Comparison of ENCODE assay signal across 13 mouse cellular contexts in the genomic region with DNA sequence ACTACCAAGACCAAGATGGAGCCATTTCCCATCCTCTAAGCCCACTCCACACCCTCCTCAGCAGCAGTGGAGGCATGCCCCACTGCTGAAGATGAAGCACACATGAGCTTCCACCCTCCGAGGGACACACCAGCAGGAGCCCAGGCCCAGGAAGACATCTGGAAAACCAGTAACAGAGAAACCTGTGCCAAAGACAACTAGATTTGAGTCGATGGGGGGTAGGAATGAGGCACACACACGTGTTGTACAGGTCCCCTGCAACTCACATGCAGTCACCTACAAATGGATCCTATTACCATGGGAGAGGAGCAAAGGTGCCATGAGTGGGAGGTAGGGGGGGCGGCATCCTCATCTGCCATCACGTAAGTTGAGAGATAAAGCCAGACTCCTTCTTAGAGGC. TPM values are rescaled to one million over a fixed set of nuclear protein-coding genes. Genes with fewer than 3 reads are reported as not detected.
DNase-seq lines count a peak whose midpoint lies in the region; ATAC-seq and TF ChIP-seq lines count a peak whose summit lies in the region.
"Had no signal": no experiment of that assay in that cellular context is flagged by ENCODE, and none has a peak within 500 bp of the region (broad histone marks: within the 10 kb centered on the region; RNA-seq: fewer than 3 reads in every experiment).

No protein-coding gene starts in this region.

- no peak for DNase-seq in hindbrain, postnatal 0 days (ENCODE audit: low spot score)
- no peak for DNase-seq in lung, postnatal 0 days (ENCODE audit: low spot score)
- no peak for DNase-seq in lung, postnatal 10 days
- no peak for DNase-seq in lung, adult 2 months
- DNase-seq: adrenal gland, postnatal 25 days; cerebellum, adult 11 months had no signal

- H3K9me3 ChIP-seq in hindbrain, postnatal 0 days (ENCODE audit: low read length) = no peaks in the 10 kb centered on the region
- H3K9me3 ChIP-seq in hindbrain, embryonic 16.5 days (ENCODE audit: control insufficient read depth, low read length) = no peaks in the 10 kb centered on the region
- H3K9me3 ChIP-seq in lung, postnatal 0 days (ENCODE audit: low read length) = no peaks in the 10 kb centered on the region
- no peaks in the 10 kb centered on the region for H3K9me3 ChIP-seq in stomach, embryonic 16.5 days (replicated peaks; ENCODE audit: control insufficient read depth, low read length)
- H3K9me3 ChIP-seq: midbrain, embryonic 12.5 days had no signal

- no peak overlapping the region for H3K9ac ChIP-seq in hindbrain, postnatal 0 days (replicated peaks; ENCODE audit: low read length)
- no peak overlapping the region for H3K9ac ChIP-seq in hindbrain, embryonic 16.5 days (ENCODE audit: low read depth, low read length)
- no peak overlapping the region for H3K9ac ChIP-seq in lung, postnatal 0 days (replicated peaks; ENCODE audit: low read depth)
- H3K9ac ChIP-seq in stomach, embryonic 16.5 days (ENCODE audit: low read length) = no peak overlapping the region
- H3K9ac ChIP-seq: lung, embryonic 14.5 days; midbrain, embryonic 12.5 days had no signal

- no peak overlapping the region for H3K4me2 ChIP-seq in hindbrain, postnatal 0 days (ENCODE audit: low read depth, low read length)
- no peak overlapping the region for H3K4me2 ChIP-seq in hindbrain, embryonic 16.5 days (ENCODE audit: low read length)
- no peak overlapping the region for H3K4me2 ChIP-seq in lung, postnatal 0 days (replicated peaks; ENCODE audit: low read depth, low read length)
- H3K4me2 ChIP-seq in stomach, embryonic 16.5 days (ENCODE audit: low read depth, low read length) = no peak overlapping the region
- H3K4me2 ChIP-seq: lung, embryonic 14.5 days; midbrain, embryonic 12.5 days had no signal

- no peaks in the 10 kb centered on the region for H3K36me3 ChIP-seq in hindbrain, postnatal 0 days (ENCODE audit: insufficient read depth, low read length)
- H3K36me3 ChIP-seq in hindbrain, embryonic 16.5 days (ENCODE audit: control insufficient read depth, insufficient read depth, low read length) = no peaks in the 10 kb centered on the region
- H3K36me3 ChIP-seq in lung, postnatal 0 days (ENCODE audit: insufficient read depth, low read length) = no peaks in the 10 kb centered on the region
- no peaks in the 10 kb centered on the region for H3K36me3 ChIP-seq in stomach, embryonic 16.5 days (ENCODE audit: control insufficient read depth, insufficient read depth, low read length)
- H3K36me3 ChIP-seq: midbrain, embryonic 12.5 days had no signal

- H3K4me1 ChIP-seq in hindbrain, postnatal 0 days (ENCODE audit: insufficient read depth, low read length) = peaks cover 41% of the 10 kb centered on the region
- H3K4me1 ChIP-seq in hindbrain, embryonic 16.5 days (ENCODE audit: control insufficient read depth, insufficient read depth, low read depth, low read length) = peaks cover 37% of the 10 kb centered on the region
- peaks cover 76% of the 10 kb centered on the region for H3K4me1 ChIP-seq in lung, postnatal 0 days (ENCODE audit: insufficient read depth, low read depth, low read length)
- H3K4me1 ChIP-seq in brown adipose tissue, adult 24 weeks (ENCODE audit: control insufficient read depth, insufficient read depth, insufficient read length, low read length) = peaks cover 66% of the 10 kb centered on the region
- peaks cover 58% of the 10 kb centered on the region for H3K4me1 ChIP-seq in stomach, embryonic 16.5 days (ENCODE audit: control insufficient read depth, insufficient read depth, low read length)
- peaks cover 80% of the 10 kb centered on the region for H3K4me1 ChIP-seq in lung, adult 2 months (ENCODE audit: control insufficient read depth, insufficient read depth, low read length)

- H3K27ac ChIP-seq in hindbrain, postnatal 0 days = peak overlapping the region; percentile 45; the same call in 1 of the 2 replicates
- no peak overlapping the region for H3K27ac ChIP-seq in hindbrain, embryonic 16.5 days (ENCODE audit: low read depth, low read length)
- H3K27ac ChIP-seq in lung, postnatal 0 days (ENCODE audit: low read length) = peak overlapping the region; percentile 97
- peak overlapping the region; percentile 97 for H3K27ac ChIP-seq in brown adipose tissue, adult 24 weeks (replicated peaks; ENCODE audit: low read depth, low read length)
- peak overlapping the region; percentile 39; the same call in 1 of the 2 replicates for H3K27ac ChIP-seq in stomach, embryonic 16.5 days (ENCODE audit: low read length)
- H3K27ac ChIP-seq: midbrain, embryonic 12.5 days had no signal

- no peaks in the 10 kb centered on the region for H3K27me3 ChIP-seq in hindbrain, postnatal 0 days (ENCODE audit: insufficient read depth, low read length)
- H3K27me3 ChIP-seq in hindbrain, embryonic 16.5 days (replicated peaks; ENCODE audit: control insufficient read depth, insufficient read depth, low read length) = no peaks in the 10 kb centered on the region
- H3K27me3 ChIP-seq in lung, postnatal 0 days (replicated peaks; ENCODE audit: insufficient read depth, low read length) = no peaks in the 10 kb centered on the region
- no peaks in the 10 kb centered on the region for H3K27me3 ChIP-seq in stomach, embryonic 16.5 days (ENCODE audit: control insufficient read depth, insufficient read depth, low read length)
- H3K27me3 ChIP-seq: midbrain, embryonic 12.5 days had no signal

- ATAC-seq in hindbrain, postnatal 0 days = no peak
- ATAC-seq in hindbrain, embryonic 16.5 days = no peak
- ATAC-seq in lung, postnatal 0 days = no peak
- ATAC-seq in stomach, embryonic 16.5 days (ENCODE audit: insufficient read depth, low FRiP score) = no peak

- no peak overlapping the region for H3K4me3 ChIP-seq in hindbrain, postnatal 0 days (ENCODE audit: low read length)
- no peak overlapping the region for H3K4me3 ChIP-seq in hindbrain, embryonic 16.5 days (ENCODE audit: low read length)
- H3K4me3 ChIP-seq in lung, postnatal 0 days (ENCODE audit: low read depth, low read length) = no peak overlapping the region
- no peak overlapping the region for H3K4me3 ChIP-seq in brown adipose tissue, adult 24 weeks (ENCODE audit: insufficient read depth, low read depth, low read length)
- H3K4me3 ChIP-seq in stomach, embryonic 16.5 days (replicated peaks; ENCODE audit: low read length) = no peak overlapping the region
- H3K4me3 ChIP-seq in lung, adult 2 months (replicated peaks; ENCODE audit: extremely low read depth, low read depth, low read length) = no peak overlapping the region
- H3K4me3 ChIP-seq: midbrain, embryonic 12.5 days had no signal

- no peak for TF ChIP-seq POLR2A in lung, adult 2 months (IDR thresholded peaks at IDR 0.05; ENCODE audit: borderline replicate concordance, extremely low read depth, low read depth, low read length)

- TF ChIP-seq EP300 in lung, postnatal 0 days (IDR thresholded peaks at IDR 0.05) = no peak

- WGBS in hindbrain, postnatal 0 days = 53% methylated on average over 5 of the region's 5 CpGs
- WGBS in hindbrain, embryonic 16.5 days = 69% methylated on average over 5 of the region's 5 CpGs
- WGBS in lung, postnatal 0 days = 53% methylated on average over 5 of the region's 5 CpGs
- WGBS in stomach, embryonic 16.5 days = 68% methylated on average over 5 of the region's 5 CpGs
- 35% methylated on average over 5 of the region's 5 CpGs for WGBS in lung, adult 2 months

- TF ChIP-seq CTCF in hindbrain, postnatal 0 days (IDR thresholded peaks at IDR 0.05; ENCODE audit: low read depth) = no peak
- TF ChIP-seq CTCF in lung, postnatal 0 days (IDR thresholded peaks at IDR 0.05) = no peak
- no peak for TF ChIP-seq CTCF in lung, adult 2 months (IDR thresholded peaks at IDR 0.05; ENCODE audit: insufficient read depth, low read length)

RNA-seq across cellular contexts. Expression of gene E030018B13Rik, which starts 6.4 kb away (rescaled TPM):
- total RNA-seq in hindbrain, postnatal 0 days (2014; rRNA removed) = not detected in 2 replicates
- not detected in 2 replicates for polyA plus RNA-seq in hindbrain, postnatal 0 days (2015; fragmentation: Nextera tagmentation; extraction: Ambion mirVana)
- polyA plus RNA-seq in hindbrain, embryonic 16.5 days (2015; fragmentation: Nextera tagmentation; extraction: Ambion mirVana) = not detected in 2 replicates
- polyA plus RNA-seq in lung, postnatal 0 days (2015; fragmentation: Nextera tagmentation; extraction: Ambion mirVana) = 0.18 and 0.27 TPM in 2 replicates
- polyA plus RNA-seq in brown adipose tissue, adult 24 weeks (2012; ENCODE audit: insufficient read depth, insufficient read length, missing spikeins) = not detected in 2 replicates
- not detected in 2 replicates for polyA plus RNA-seq in stomach, embryonic 16.5 days (2015; fragmentation: Nextera tagmentation; extraction: Ambion mirVana)
- not detected in 2 replicates for polyA plus RNA-seq in lung, adult 2 months (2012; rRNA removed)
- total RNA-seq: adrenal gland, postnatal 25 days; left cerebral cortex, postnatal 14 days had no signal
- polyA plus RNA-seq: heart, embryonic 14.5 days; midbrain, embryonic 12.5 days had no signal

RNA-seq across cellular contexts. Expression of gene Klf13, which starts 28.5 kb away (rescaled TPM):
- total RNA-seq in hindbrain, postnatal 0 days (2014; rRNA removed) = 30.7 and 34.0 TPM in 2 replicates
- 26.9 and 28.0 TPM in 2 replicates for polyA plus RNA-seq in hindbrain, postnatal 0 days (2015; fragmentation: Nextera tagmentation; extraction: Ambion mirVana)
- 22.1 and 23.9 TPM in 2 replicates for polyA plus RNA-seq in hindbrain, embryonic 16.5 days (2015; fragmentation: Nextera tagmentation; extraction: Ambion mirVana)
- 78.2 and 89.0 TPM in 2 replicates for polyA plus RNA-seq in lung, postnatal 0 days (2015; fragmentation: Nextera tagmentation; extraction: Ambion mirVana)
- 13.6 and 24.0 TPM in 2 replicates for polyA plus RNA-seq in brown adipose tissue, adult 24 weeks (2012; ENCODE audit: insufficient read depth, insufficient read length, missing spikeins)
- 29.1 and 30.8 TPM in 2 replicates for polyA plus RNA-seq in stomach, embryonic 16.5 days (2015; fragmentation: Nextera tagmentation; extraction: Ambion mirVana)
- polyA plus RNA-seq in lung, adult 2 months (2012; rRNA removed) = 88.4 and 109 TPM in 2 replicates
